Mouse (Mus musculus): ENCODE data around the gene Numbl. TPM values are rescaled to one million over a fixed set of nuclear protein-coding genes. Genes with fewer than 3 reads are reported as not detected.

Numbl gene
- 34.2 and 70.1 TPM in 2 replicates for polyA plus RNA-seq (2012; rRNA removed; ENCODE audit: low replicate concordance)

GRCm38 (mm10) chr7:27258205-27258899 is at the start of gene Numbl:
TSS of gene Numbl (plus strand) at chr7:27258433.

GRCm38 (mm10) chr7:27228281-27228821 is 29.9 kb upstream of the Numbl start, which contains the start of gene Itpkc:
TSS of gene Itpkc (minus strand) at chr7:27228661.

GRCm38 (mm10) chr7:27232781-27233281 is 25.4 kb upstream of the Numbl start, which contains the start of gene Coq8b:
TSS of gene Coq8b (plus strand) at chr7:27233023.

Other genes starting within 250 kb of the Numbl start
- 1.7 TPM in 1 of 2 replicates, not detected in the other for gene Cyp2a12, start 229.4 kb upstream of the Numbl start, polyA plus RNA-seq (2012; rRNA removed; ENCODE audit: low replicate concordance)
- gene Cyp2f2, start 138.5 kb upstream of the Numbl start, polyA plus RNA-seq (2012; rRNA removed; ENCODE audit: low replicate concordance): 46.7 and 54.5 TPM in 2 replicates
- not detected in 2 replicates for gene Cyp2t4, start 104.7 kb upstream of the Numbl start, polyA plus RNA-seq (2012; rRNA removed; ENCODE audit: low replicate concordance)
- 91.0 and 122 TPM in 2 replicates for gene Egln2, start 91.6 kb upstream of the Numbl start, polyA plus RNA-seq (2012; rRNA removed; ENCODE audit: low replicate concordance)
- 61.9 and 99.4 TPM in 2 replicates for gene Rab4b, start 79.5 kb upstream of the Numbl start, polyA plus RNA-seq (2012; rRNA removed; ENCODE audit: low replicate concordance)
- gene Gm21983, start 77.3 kb upstream of the Numbl start, polyA plus RNA-seq (2012; rRNA removed; ENCODE audit: low replicate concordance): 0.24 TPM in 1 of 2 replicates, not detected in the other
- 6.7 and 7.7 TPM in 2 replicates for gene Mia, start 77.3 kb upstream of the Numbl start, polyA plus RNA-seq (2012; rRNA removed; ENCODE audit: low replicate concordance)
- gene BC024978, start 62.7 kb upstream of the Numbl start, polyA plus RNA-seq (2012; rRNA removed; ENCODE audit: low replicate concordance): 12.6 and 18.8 TPM in 2 replicates
- gene Snrpa, start 62.2 kb upstream of the Numbl start, polyA plus RNA-seq (2012; rRNA removed; ENCODE audit: low replicate concordance): 137 and 208 TPM in 2 replicates
- 10.9 and 11.3 TPM in 2 replicates for gene Itpkc, start 29.8 kb upstream of the Numbl start, polyA plus RNA-seq (2012; rRNA removed; ENCODE audit: low replicate concordance)
- gene Coq8b, start 25.4 kb upstream of the Numbl start, polyA plus RNA-seq (2012; rRNA removed; ENCODE audit: low replicate concordance): 54.2 and 84.1 TPM in 2 replicates
- gene Ltbp4, start 79.3 kb downstream of the Numbl start, polyA plus RNA-seq (2012; rRNA removed; ENCODE audit: low replicate concordance): 151 and 265 TPM in 2 replicates
- gene Shkbp1, start 97.6 kb downstream of the Numbl start, polyA plus RNA-seq (2012; rRNA removed; ENCODE audit: low replicate concordance): 82.8 and 146 TPM in 2 replicates
- gene Gm20479, start 99.0 kb downstream of the Numbl start, polyA plus RNA-seq (2012; rRNA removed; ENCODE audit: low replicate concordance): not detected in 2 replicates
- 0.23 and 0.72 TPM in 2 replicates for gene Sptbn4, start 189.3 kb downstream of the Numbl start, polyA plus RNA-seq (2012; rRNA removed; ENCODE audit: low replicate concordance)
- 112 and 190 TPM in 2 replicates for gene Blvrb, start 189.5 kb downstream of the Numbl start, polyA plus RNA-seq (2012; rRNA removed; ENCODE audit: low replicate concordance)
- 14.9 and 18.0 TPM in 2 replicates for gene Sertad3, start 215.3 kb downstream of the Numbl start, polyA plus RNA-seq (2012; rRNA removed; ENCODE audit: low replicate concordance)
- gene Sertad1, start 228.5 kb downstream of the Numbl start, polyA plus RNA-seq (2012; rRNA removed; ENCODE audit: low replicate concordance): 32.7 and 59.9 TPM in 2 replicates
- gene Prx, start 240.9 kb downstream of the Numbl start, polyA plus RNA-seq (2012; rRNA removed; ENCODE audit: low replicate concordance): 7.0 and 8.2 TPM in 2 replicates